Mouse (Mus musculus): ENCODE results near the gene Pcca. TPM values are rescaled to one million over a fixed set of nuclear protein-coding genes. Genes with fewer than 3 reads are reported as not detected.

The Pcca gene
- polyA plus RNA-seq, 1 experiment: 7.2 TPM

GRCm38 (mm10) chr14:122649336-122649950 is 115.3 kb downstream of the Pcca start:
- Histone ChIP-seq H3K27me3 (ENCODE audit: control insufficient read depth, insufficient read depth, low read length) (no peaks in the 10 kb centered on the region), H3K4me3 (ENCODE audit: control insufficient read depth, insufficient read depth, low read length) (no peak overlapping the region), H3K36me3 (ENCODE audit: control insufficient read depth, insufficient read depth, low read length) (no peaks in the 10 kb centered on the region), H3K4me1 (replicated peaks; ENCODE audit: control insufficient read depth, insufficient read depth, low read length) (no peaks in the 10 kb centered on the region), H3K27ac (ENCODE audit: control insufficient read depth, insufficient read depth, low read length) (no peak overlapping the region)
- 89% methylated on average over 3 of the region's 3 CpGs for WGBS
- no peak for DNase-seq
- TF ChIP-seq CTCF (IDR thresholded peaks at IDR 0.05; ENCODE audit: borderline replicate concordance, control insufficient read depth, extremely low read depth, insufficient read depth, low read length, poor library complexity) (no peak), POLR2A (IDR thresholded peaks at IDR 0.05; ENCODE audit: control insufficient read depth, extremely low read depth, insufficient read depth, low read length, poor library complexity) (no peak)

GRCm38 (mm10) chr14:122651681-122652080 is 117.6 kb downstream of the Pcca start:
- DNase-seq: no peak
- TF ChIP-seq CTCF (IDR thresholded peaks at IDR 0.05; ENCODE audit: borderline replicate concordance, control insufficient read depth, extremely low read depth, insufficient read depth, low read length, poor library complexity) (no peak), POLR2A (IDR thresholded peaks at IDR 0.05; ENCODE audit: control insufficient read depth, extremely low read depth, insufficient read depth, low read length, poor library complexity) (no peak)
- WGBS: 98% methylated on average over 2 of the region's 2 CpGs
- no peaks in the 10 kb centered on the region for H3K4me1 ChIP-seq (replicated peaks; ENCODE audit: control insufficient read depth, insufficient read depth, low read length)
- no peaks in the 10 kb centered on the region for H3K36me3 ChIP-seq (ENCODE audit: control insufficient read depth, insufficient read depth, low read length)
- no peak overlapping the region for H3K27ac ChIP-seq (ENCODE audit: control insufficient read depth, insufficient read depth, low read length)
- no peak overlapping the region for H3K4me3 ChIP-seq (ENCODE audit: control insufficient read depth, insufficient read depth, low read length)
- no peaks in the 10 kb centered on the region for H3K27me3 ChIP-seq (ENCODE audit: control insufficient read depth, insufficient read depth, low read length)

- Histone ChIP-seq H3K4me1 (replicated peaks; ENCODE audit: control insufficient read depth, insufficient read depth, low read length) (no peaks in the 10 kb centered on the region), H3K4me3 (ENCODE audit: control insufficient read depth, insufficient read depth, low read length) (no peak overlapping the region), H3K27ac (ENCODE audit: control insufficient read depth, insufficient read depth, low read length) (no peak overlapping the region), H3K27me3 (ENCODE audit: control insufficient read depth, insufficient read depth, low read length) (no peaks in the 10 kb centered on the region), H3K36me3 (ENCODE audit: control insufficient read depth, insufficient read depth, low read length) (no peaks in the 10 kb centered on the region)
- TF ChIP-seq POLR2A (IDR thresholded peaks at IDR 0.05; ENCODE audit: control insufficient read depth, extremely low read depth, insufficient read depth, low read length, poor library complexity) (no peak), CTCF (IDR thresholded peaks at IDR 0.05; ENCODE audit: borderline replicate concordance, control insufficient read depth, extremely low read depth, insufficient read depth, low read length, poor library complexity) (no peak)
- no peak for DNase-seq
- 92% methylated on average over 3 of the region's 3 CpGs for WGBS
Observed at GRCm38 (mm10) chr14:122675661-122676060, 141.5 kb downstream of the Pcca start.

- H3K27me3 ChIP-seq (ENCODE audit: control insufficient read depth, insufficient read depth, low read length): no peaks in the 10 kb centered on the region
- no peak overlapping the region for H3K27ac ChIP-seq (ENCODE audit: control insufficient read depth, insufficient read depth, low read length)
- H3K4me1 ChIP-seq (replicated peaks; ENCODE audit: control insufficient read depth, insufficient read depth, low read length): no peaks in the 10 kb centered on the region
- 98% methylated on average over 1 of the region's 1 CpGs for WGBS
- no peaks in the 10 kb centered on the region for H3K36me3 ChIP-seq (ENCODE audit: control insufficient read depth, insufficient read depth, low read length)
- H3K4me3 ChIP-seq (ENCODE audit: control insufficient read depth, insufficient read depth, low read length): no peak overlapping the region
- DNase-seq: no peak
- no peak for TF ChIP-seq CTCF (IDR thresholded peaks at IDR 0.05; ENCODE audit: borderline replicate concordance, control insufficient read depth, extremely low read depth, insufficient read depth, low read length, poor library complexity)
- no peak for TF ChIP-seq POLR2A (IDR thresholded peaks at IDR 0.05; ENCODE audit: control insufficient read depth, extremely low read depth, insufficient read depth, low read length, poor library complexity)
Observed at GRCm38 (mm10) chr14:122683645-122684044, 149.5 kb downstream of the Pcca start.

- no peak overlapping the region for H3K27ac ChIP-seq (ENCODE audit: control insufficient read depth, insufficient read depth, low read length)
- 94% methylated on average over 4 of the region's 4 CpGs for WGBS
- DNase-seq: no peak
- no peak overlapping the region for H3K4me3 ChIP-seq (ENCODE audit: control insufficient read depth, insufficient read depth, low read length)
- H3K36me3 ChIP-seq (ENCODE audit: control insufficient read depth, insufficient read depth, low read length): no peaks in the 10 kb centered on the region
- TF ChIP-seq POLR2A (IDR thresholded peaks at IDR 0.05; ENCODE audit: control insufficient read depth, extremely low read depth, insufficient read depth, low read length, poor library complexity) (no peak), CTCF (IDR thresholded peaks at IDR 0.05; ENCODE audit: borderline replicate concordance, control insufficient read depth, extremely low read depth, insufficient read depth, low read length, poor library complexity) (no peak)
- no peaks in the 10 kb centered on the region for H3K27me3 ChIP-seq (ENCODE audit: control insufficient read depth, insufficient read depth, low read length)
- no peaks in the 10 kb centered on the region for H3K4me1 ChIP-seq (replicated peaks; ENCODE audit: control insufficient read depth, insufficient read depth, low read length)
Observed at GRCm38 (mm10) chr14:122684250-122684649, 150.1 kb downstream of the Pcca start.

GRCm38 (mm10) chr14:122684811-122685210 is 150.7 kb downstream of the Pcca start:
- no peak for DNase-seq
- no peak for TF ChIP-seq POLR2A (IDR thresholded peaks at IDR 0.05; ENCODE audit: control insufficient read depth, extremely low read depth, insufficient read depth, low read length, poor library complexity)
- TF ChIP-seq CTCF (IDR thresholded peaks at IDR 0.05; ENCODE audit: borderline replicate concordance, control insufficient read depth, extremely low read depth, insufficient read depth, low read length, poor library complexity): no peak
- no peak overlapping the region for H3K27ac ChIP-seq (ENCODE audit: control insufficient read depth, insufficient read depth, low read length)
- WGBS: 76% methylated on average over 2 of the region's 2 CpGs
- H3K27me3 ChIP-seq (ENCODE audit: control insufficient read depth, insufficient read depth, low read length): no peaks in the 10 kb centered on the region
- no peak overlapping the region for H3K4me3 ChIP-seq (ENCODE audit: control insufficient read depth, insufficient read depth, low read length)
- H3K4me1 ChIP-seq (replicated peaks; ENCODE audit: control insufficient read depth, insufficient read depth, low read length): no peaks in the 10 kb centered on the region
- H3K36me3 ChIP-seq (ENCODE audit: control insufficient read depth, insufficient read depth, low read length): no peaks in the 10 kb centered on the region

- Histone ChIP-seq H3K27me3 (ENCODE audit: control insufficient read depth, insufficient read depth, low read length) (no peaks in the 10 kb centered on the region), H3K36me3 (ENCODE audit: control insufficient read depth, insufficient read depth, low read length) (no peaks in the 10 kb centered on the region), H3K27ac (ENCODE audit: control insufficient read depth, insufficient read depth, low read length) (no peak overlapping the region), H3K4me1 (replicated peaks; ENCODE audit: control insufficient read depth, insufficient read depth, low read length) (no peaks in the 10 kb centered on the region), H3K4me3 (ENCODE audit: control insufficient read depth, insufficient read depth, low read length) (no peak overlapping the region)
- 93% methylated on average over 7 of the region's 7 CpGs for WGBS
- DNase-seq: no peak
- no peak for TF ChIP-seq CTCF (IDR thresholded peaks at IDR 0.05; ENCODE audit: borderline replicate concordance, control insufficient read depth, extremely low read depth, insufficient read depth, low read length, poor library complexity)
Observed at GRCm38 (mm10) chr14:122687398-122687797, 153.3 kb downstream of the Pcca start.

All from thymus, adult 2 months (tissue).